Mouse (Mus musculus): Measurements from ENCODE around the gene Lrrc39. TPM values are rescaled to one million over a fixed set of nuclear protein-coding genes. Genes with fewer than 3 reads are reported as not detected.

Lrrc39 gene
- total RNA-seq, 2 experiments from 2014 or later, result 0.25 to 0.27 TPM

- no peak for DNase-seq (ENCODE audit: low spot score in 2 of 2)
Observed at GRCm38 (mm10) chr3:116604570-116604969, 41.8 kb downstream of the Lrrc39 start.

DNA sequence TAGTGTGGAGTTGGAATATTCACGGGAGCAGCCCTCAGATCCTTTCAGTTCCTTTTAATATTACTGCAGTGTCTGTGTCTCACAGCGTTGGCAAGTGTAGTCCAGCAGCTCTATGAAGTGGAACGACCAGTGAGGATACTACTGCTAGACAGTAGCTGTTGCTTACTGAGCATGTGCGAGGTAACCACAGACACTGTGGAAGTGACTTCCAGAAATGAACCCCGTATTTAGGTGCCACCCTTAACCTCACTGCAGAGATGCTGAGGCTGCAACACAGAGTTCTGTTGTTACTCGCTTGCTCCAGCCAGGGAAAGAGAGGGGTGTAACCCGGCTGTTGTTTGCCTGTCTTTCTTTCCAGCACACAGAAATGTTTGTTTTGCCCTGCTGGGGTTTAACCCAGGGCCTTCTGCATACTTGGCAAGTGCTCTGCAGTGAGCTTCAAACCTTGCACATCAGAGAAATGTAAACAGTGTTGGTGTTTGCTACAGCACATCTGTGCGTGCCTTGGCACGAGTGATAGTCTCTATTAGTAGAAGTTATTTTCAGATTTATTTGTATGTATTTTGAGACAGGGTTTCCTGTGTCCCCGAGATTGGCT is 51.6 kb downstream of the Lrrc39 start, which contains the start of gene Trmt13:
Trmt13 (minus strand) TSS at position 293 of the 598 bp plus-strand sequence.
- peak; percentile 10 to 25 for DNase-seq (ENCODE audit: low spot score in 2 of 2)

- DNase-seq (ENCODE audit: low spot score in 2 of 2), result no peak
Observed at GRCm38 (mm10) chr3:116615318-116616068, 52.7 kb downstream of the Lrrc39 start.

DNA sequence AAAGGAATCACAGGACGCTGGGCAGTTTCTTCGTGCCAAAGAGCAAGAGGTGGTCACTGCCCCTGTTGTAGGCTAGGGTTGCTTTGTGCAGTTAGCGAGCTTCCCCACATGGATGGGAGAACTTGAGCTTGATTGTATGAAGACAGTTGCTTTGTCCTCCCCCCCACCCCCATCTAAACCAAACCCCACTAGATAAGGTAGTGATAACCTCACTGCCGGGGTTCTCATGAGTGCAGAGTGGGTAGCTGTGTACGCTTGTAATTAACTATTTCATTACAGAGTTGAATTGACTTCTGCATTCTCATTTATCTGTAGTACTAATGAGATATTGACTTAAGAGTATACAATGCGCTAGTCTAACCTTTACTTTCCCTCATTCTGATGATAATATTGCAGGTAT is 56.1 kb downstream of the Lrrc39 start:
- DNase-seq (ENCODE audit: low spot score in 2 of 2), result no peak

GRCm38 (mm10) chr3:116620636-116621370 is 58.0 kb downstream of the Lrrc39 start:
- no peak for DNase-seq (ENCODE audit: low spot score in 2 of 2)

DNA sequence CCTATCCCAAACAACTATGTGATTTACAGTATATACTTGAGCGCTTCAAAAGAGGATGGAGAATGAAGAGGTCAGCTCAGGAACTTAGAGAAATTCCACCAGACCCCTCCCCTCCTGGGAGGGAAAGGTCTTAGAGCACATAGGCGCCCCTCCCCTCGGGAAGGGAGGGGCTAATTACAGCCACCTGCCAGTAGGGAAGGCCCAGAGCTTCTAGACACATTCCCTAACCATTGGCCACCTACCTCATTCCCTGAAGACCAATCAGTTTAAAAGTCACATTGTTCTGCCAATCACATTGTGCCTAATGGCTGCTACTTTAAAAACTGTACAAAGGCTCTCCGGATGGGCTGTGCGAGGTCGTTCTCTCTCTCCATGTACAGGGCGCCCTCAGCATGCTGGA is 59.9 kb downstream of the Lrrc39 start:
- DNase-seq (ENCODE audit: low spot score in 2 of 2), result no peak

DNA sequence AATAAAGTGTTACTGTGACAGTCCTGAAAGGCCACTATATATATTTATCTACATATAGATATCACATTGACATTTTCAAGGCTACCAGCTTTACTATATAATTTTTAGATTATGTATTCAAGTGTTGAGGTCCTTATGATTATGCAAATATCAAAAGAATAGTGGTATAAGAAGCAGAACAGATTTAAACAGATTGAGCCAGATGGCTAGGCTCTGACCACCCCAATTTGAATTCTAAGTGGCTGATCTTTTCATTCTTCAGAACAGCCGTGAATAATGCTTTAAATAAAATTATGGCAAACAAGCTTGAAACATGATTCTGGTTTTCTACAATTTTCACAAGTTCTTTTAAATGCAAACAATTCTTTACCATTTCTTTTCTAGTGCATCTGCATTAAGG is 68.7 kb downstream of the Lrrc39 start:
- DNase-seq (ENCODE audit: low spot score in 2 of 2), result no peak

Other genes starting within 250 kb of the Lrrc39 start
- gene Cdc14a, start 138.9 kb upstream of the Lrrc39 start, total RNA-seq (2021), result 1 to 10 TPM; 5.2 to 7.6 TPM
- 10 to 100 TPM; 68.1 to 70.0 TPM for gene Rtca, start 54.8 kb upstream of the Lrrc39 start, total RNA-seq (2021)
- 10 to 100 TPM; 16.7 to 22.2 TPM for gene Dbt, start 49.9 kb upstream of the Lrrc39 start, total RNA-seq (2021)
- gene Sass6, start 32.0 kb downstream of the Lrrc39 start, total RNA-seq (2021), result 10 to 100 TPM in 1 of 2 experiments, 1 to 10 TPM in 1; 9.6 to 11.4 TPM
- gene Trmt13, start 51.6 kb downstream of the Lrrc39 start, total RNA-seq (2021), result 10 to 100 TPM; 14.0 to 17.5 TPM
- gene Mfsd14a, start 99.7 kb downstream of the Lrrc39 start, total RNA-seq (2021), result 10 to 100 TPM; 54.8 to 57.5 TPM
- gene Gm43191, start 118.3 kb downstream of the Lrrc39 start, total RNA-seq (2021), result not detected
- gene Slc35a3, start 149.9 kb downstream of the Lrrc39 start, total RNA-seq (2021), result 10 to 100 TPM; 15.2 to 16.9 TPM
- gene Agl, start 245.2 kb downstream of the Lrrc39 start, total RNA-seq (2021), result 10 to 100 TPM; 28.6 to 31.0 TPM

All from layer of hippocampus, postnatal 10 days (tissue).